Mouse (Mus musculus) heart, postnatal 36 days (tissue): Measurements from ENCODE around the gene Clic4. TPM values are rescaled to one million over a fixed set of nuclear protein-coding genes. Genes with fewer than 3 reads are reported as not detected.
"Not testable (repeated sequence)": the region's sequence is repeated elsewhere in the genome, so short reads cannot be mapped to it uniquely, and the experiment has no call there.

Source experiments
- DNase-seq, 2 experiments: peaks; one replicate each; pipeline ENCODE4 v3.0.0; 2021 to 2022
- intact Hi-C: fragments of 180-260 bp; cut with DNase I; formaldehyde crosslinking; loops from one replicate; pipeline ENCODE4 v1.15.1; 2025
- total RNA-seq, 2 experiments: library from RNA; stranded (reverse); gene quantifications; 2 replicates each; pipeline ENCODE4 v1.2.3; 2021

Clic4 gene
- total RNA-seq, 2 experiments from 2014 or later = 241 to 254 TPM

- DNase-seq = no peak
- intact Hi-C loops = no loop called here
Measured at GRCm38 (mm10) chr4:135204666-135205065, 67.9 kb downstream of the Clic4 start.

GRCm38 (mm10) chr4:135203806-135204560 lies 68.6 kb downstream of the Clic4 start:
- intact Hi-C loops = no loop called here
- DNase-seq = no peak

GRCm38 (mm10) chr4:135203279-135203678 lies 69.3 kb downstream of the Clic4 start:
- intact Hi-C loops = no loop called here
- peak; percentile 40 to 49 for DNase-seq

- intact Hi-C loops = no loop called here
- DNase-seq = no peak
Measured at GRCm38 (mm10) chr4:135201771-135202170, 70.8 kb downstream of the Clic4 start.

GRCm38 (mm10) chr4:135197857-135198256 lies 74.8 kb downstream of the Clic4 start:
- no peak for DNase-seq
- intact Hi-C loops = no loop called here

- intact Hi-C loops = no loop called here
- no peak for DNase-seq
Measured at GRCm38 (mm10) chr4:135192841-135193240, 79.8 kb downstream of the Clic4 start.

- no peak for DNase-seq
- intact Hi-C loops = no loop called here
Measured at GRCm38 (mm10) chr4:135191604-135192003, 81.0 kb downstream of the Clic4 start.

- no peak for DNase-seq
- intact Hi-C loops = no loop called here
Measured at GRCm38 (mm10) chr4:135191185-135191584, 81.4 kb downstream of the Clic4 start.

- intact Hi-C loops = no loop called here
- DNase-seq = no peak
Measured at GRCm38 (mm10) chr4:135190364-135190763, 82.2 kb downstream of the Clic4 start.

- DNase-seq = peak in 1 of 2 experiments; percentile 47
- intact Hi-C loops = no loop called here
Measured at GRCm38 (mm10) chr4:135189452-135190008, 83.1 kb downstream of the Clic4 start.

GRCm38 (mm10) chr4:135184277-135184676 lies 88.3 kb downstream of the Clic4 start:
- intact Hi-C loops = not testable (repeated sequence)

GRCm38 (mm10) chr4:135181819-135182218 lies 90.8 kb downstream of the Clic4 start:
- no peak for DNase-seq
- intact Hi-C loops = no loop called here

More at GRCm38 (mm10) chr4:135184277-135184676, 88.3 kb downstream of the Clic4 start:
- DNase-seq = not testable (repeated sequence)

GRCm38 (mm10) chr4:135179077-135179481 lies 93.5 kb downstream of the Clic4 start:
- DNase-seq = peak in 1 of 2 experiments; percentile 55
- intact Hi-C loops = no loop called here

- intact Hi-C loops = no loop called here
- no peak for DNase-seq
Measured at GRCm38 (mm10) chr4:135177568-135177967, 95.0 kb downstream of the Clic4 start.

GRCm38 (mm10) chr4:135175406-135176120 lies 97.1 kb downstream of the Clic4 start:
- intact Hi-C loops = no loop called here
- DNase-seq = no peak

GRCm38 (mm10) chr4:135171304-135171875 lies 101.2 kb downstream of the Clic4 start:
- intact Hi-C loops = no loop called here
- no peak for DNase-seq

GRCm38 (mm10) chr4:135169501-135169900 lies 103.1 kb downstream of the Clic4 start:
- intact Hi-C loops = no loop called here
- no peak for DNase-seq

- intact Hi-C loops = no loop called here
Measured at GRCm38 (mm10) chr4:135169096-135169495, 103.5 kb downstream of the Clic4 start.

GRCm38 (mm10) chr4:135167816-135168527 lies 104.6 kb downstream of the Clic4 start:
- intact Hi-C loops = no loop called here
- DNase-seq = no peak

More at GRCm38 (mm10) chr4:135169096-135169495, 103.5 kb downstream of the Clic4 start:
- DNase-seq = no peak

GRCm38 (mm10) chr4:135166413-135167225 lies 106.0 kb downstream of the Clic4 start:
- DNase-seq = no peak
- intact Hi-C loops = no loop called here
